Mouse (Mus musculus): ENCODE results near the gene Ctse. TPM values are rescaled to one million over a fixed set of nuclear protein-coding genes. Genes with fewer than 3 reads are reported as not detected.

Ctse gene
- total and polyA plus RNA-seq, 3 experiments: 1.4 to 11.6 (median 1.7) TPM

DNA sequence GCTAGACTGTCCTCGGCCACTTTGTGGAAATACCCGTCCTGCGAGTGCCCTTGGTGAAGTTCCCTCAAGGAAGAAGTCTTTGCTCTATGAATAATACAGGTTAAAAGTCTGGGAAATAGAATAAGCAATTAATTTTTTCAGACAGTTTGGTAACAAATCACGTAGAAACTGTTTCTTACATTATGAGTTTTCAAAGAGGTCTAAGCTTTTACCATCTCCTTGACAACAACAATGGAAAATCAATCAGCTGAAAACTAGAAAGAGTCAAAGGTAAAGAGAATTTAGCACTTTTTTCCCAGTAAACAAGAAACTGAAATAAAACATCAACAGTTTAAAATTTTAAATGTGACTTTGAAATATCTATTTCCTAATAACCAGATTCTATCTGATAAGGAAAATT is 2.0 kb downstream of the Ctse start:
- TF ChIP-seq ELF1 (IDR thresholded peaks at IDR 0.05; ENCODE audit: low read depth, low read length) (no peak), ETS1 (conservative IDR thresholded peaks at IDR 0.05; ENCODE audit: low read depth, low read length) (no peak; the same call in 1 of the 2 replicates), PAX5 (IDR thresholded peaks at IDR 0.05; ENCODE audit: low read length) (no peak), HCFC1 (IDR thresholded peaks at IDR 0.05; ENCODE audit: low read depth, low read length) (no peak), MEF2A (IDR thresholded peaks at IDR 0.05; ENCODE audit: borderline replicate concordance, low read depth, low read length) (no peak), USF1 (IDR thresholded peaks at IDR 0.05; ENCODE audit: low read depth, low read length) (no peak), CTCF (conservative IDR thresholded peaks at IDR 0.05 in 1 of 2, IDR thresholded peaks at IDR 0.05 in 1 of 2; ENCODE audit: low read depth in 2 of 2, low read length in 2 of 2) (no peak), ZKSCAN1 (IDR thresholded peaks at IDR 0.05; ENCODE audit: borderline replicate concordance, low read depth, low read length) (no peak), SIN3A (IDR thresholded peaks at IDR 0.05; ENCODE audit: low read length) (peak; percentile 78), TBP (conservative IDR thresholded peaks at IDR 0.05; ENCODE audit: low read depth, low read length) (0 out of 2 replicates have a peak, but pooled peaks have one; percentile 9), CHD2 (IDR thresholded peaks at IDR 0.05; ENCODE audit: low read length) (no peak), MAX (IDR thresholded peaks at IDR 0.05; ENCODE audit: low read length) (no peak), MAFK (IDR thresholded peaks at IDR 0.05; ENCODE audit: insufficient replicate concordance, low read length) (no peak), IRF4 (IDR thresholded peaks at IDR 0.05; ENCODE audit: low read depth, low read length) (peak; percentile 44; the same call in 1 of the 2 replicates), RCOR1 (conservative IDR thresholded peaks at IDR 0.05; ENCODE audit: low read depth, low read length) (no peak), ZNF384 (IDR thresholded peaks at IDR 0.05; ENCODE audit: low read depth, low read length) (no peak), TCF12 (IDR thresholded peaks at IDR 0.05; ENCODE audit: low read depth, low read length) (no peak), EP300 (IDR thresholded peaks at IDR 0.05; ENCODE audit: low read length) (peak; percentile 66), SMC3 (IDR thresholded peaks at IDR 0.05; ENCODE audit: low read depth, low read length) (no peak), RAD21 (IDR thresholded peaks at IDR 0.05; ENCODE audit: low read depth, low read length) (no peak), JUN (IDR thresholded peaks at IDR 0.05; ENCODE audit: insufficient read depth, low read depth, low read length) (no peak), BHLHE40 (IDR thresholded peaks at IDR 0.05; ENCODE audit: low read depth, low read length) (no peak), UBTF (IDR thresholded peaks at IDR 0.05; ENCODE audit: low read depth, low read length) (no peak), POLR2AphosphoS2 (IDR thresholded peaks at IDR 0.05; ENCODE audit: low read depth, low read length) (no peak), MXI1 (IDR thresholded peaks at IDR 0.05; ENCODE audit: low read depth, low read length) (no peak), JUND (conservative IDR thresholded peaks at IDR 0.05; ENCODE audit: low read depth, low read length) (0 out of 2 replicates have a peak, but pooled peaks have one; percentile 5), GABPA (IDR thresholded peaks at IDR 0.05; ENCODE audit: insufficient replicate concordance, low read depth, low read length) (no peak), USF2 (conservative IDR thresholded peaks at IDR 0.05; ENCODE audit: low read depth, low read length) (no peak), NRF1 (IDR thresholded peaks at IDR 0.05; ENCODE audit: low read depth, low read length) (no peak), E2F4 (IDR thresholded peaks at IDR 0.05; ENCODE audit: insufficient replicate concordance, low read depth, low read length) (no peak), NELFE (IDR thresholded peaks at IDR 0.05; ENCODE audit: low read depth, low read length) (no peak), ZC3H11A (IDR thresholded peaks at IDR 0.05; ENCODE audit: low read depth, low read length) (no peak), MYC (IDR thresholded peaks at IDR 0.05; ENCODE audit: low read depth, low read length) (no peak), POLR2A (IDR thresholded peaks at IDR 0.05; ENCODE audit: low read depth, low read length) (no peak), CHD1 (IDR thresholded peaks at IDR 0.05; ENCODE audit: low read depth, low read length) (peak; percentile 56; the same call in 1 of the 2 replicates), KAT2A (IDR thresholded peaks at IDR 0.05; ENCODE audit: insufficient replicate concordance, low read length) (no peak), MAZ (IDR thresholded peaks at IDR 0.05; ENCODE audit: low read depth, low read length) (no peak), ZMIZ1 (IDR thresholded peaks at IDR 0.05; ENCODE audit: low read depth, low read length) (no peak)
- DNase-seq (ENCODE audit: extremely low read depth): peak; percentile 33
- Histone ChIP-seq H3K36me3 (replicated peaks in 1 of 2; ENCODE audit: control insufficient read depth in 1 of 2, insufficient read depth in 1 of 2, low read length in 1 of 2) (peaks cover 0 to 6% of the 10 kb centered on the region in 2 experiments), H3K4me2 (ENCODE audit: insufficient read depth, low read depth, poor library complexity, severe bottlenecking) (peak overlapping the region; percentile 84), H3K4me3 (replicated peaks in 1 of 3; ENCODE audit: low read depth in 2 of 3, low read length in 2 of 3, poor library complexity in 1 of 3) (peak overlapping the region; percentile 43 to 59 (median 54)), H3K27ac (ENCODE audit: insufficient read depth, low read depth) (peak overlapping the region; percentile 36), H3K4me1 (ENCODE audit: control insufficient read depth in 1 of 2, insufficient read depth in 2 of 2) (peaks cover 4% of the 10 kb centered on the region in 2 experiments; a peak in 3 of 4 replicates), H3K9me3 (replicated peaks; ENCODE audit: low read length) (no peaks in the 10 kb centered on the region), H3K27me3 (replicated peaks) (no peaks in the 10 kb centered on the region), H3K9ac (ENCODE audit: insufficient read depth, low read depth) (peak overlapping the region; percentile 80), H3K79me2 (replicated peaks; ENCODE audit: control insufficient read depth, extremely low read depth, insufficient read depth, poor library complexity, severe bottlenecking) (peaks cover 12% of the 10 kb centered on the region)
- dilution Hi-C loops (cut with MboI; ENCODE audit: extremely low pct_ligation_motif_present, extremely low pct_unique_long_range_greater_than_20kb, low sequenced_read_pairs) (no loop called here), in situ Hi-C loops (cut with MboI; ENCODE audit: low pct_ligation_motif_present, low pct_unique_long_range_greater_than_20kb, low sequenced_read_pairs) (no loop called here)

Data from CH12.LX (cell line).